Mouse (Mus musculus): ENCODE results near the gene Gm20503. TPM values are rescaled to one million over a fixed set of nuclear protein-coding genes. Genes with fewer than 3 reads are reported as not detected.
A peak's percentile ranks its signal among the peaks of the same experiment; 100 is the strongest.

Gene Gm20503
- total RNA-seq (2014; fragmentation: Nextera tagmentation) (not detected in 2 replicates), total RNA-seq (2017) (not detected in 2 replicates)

DNA sequence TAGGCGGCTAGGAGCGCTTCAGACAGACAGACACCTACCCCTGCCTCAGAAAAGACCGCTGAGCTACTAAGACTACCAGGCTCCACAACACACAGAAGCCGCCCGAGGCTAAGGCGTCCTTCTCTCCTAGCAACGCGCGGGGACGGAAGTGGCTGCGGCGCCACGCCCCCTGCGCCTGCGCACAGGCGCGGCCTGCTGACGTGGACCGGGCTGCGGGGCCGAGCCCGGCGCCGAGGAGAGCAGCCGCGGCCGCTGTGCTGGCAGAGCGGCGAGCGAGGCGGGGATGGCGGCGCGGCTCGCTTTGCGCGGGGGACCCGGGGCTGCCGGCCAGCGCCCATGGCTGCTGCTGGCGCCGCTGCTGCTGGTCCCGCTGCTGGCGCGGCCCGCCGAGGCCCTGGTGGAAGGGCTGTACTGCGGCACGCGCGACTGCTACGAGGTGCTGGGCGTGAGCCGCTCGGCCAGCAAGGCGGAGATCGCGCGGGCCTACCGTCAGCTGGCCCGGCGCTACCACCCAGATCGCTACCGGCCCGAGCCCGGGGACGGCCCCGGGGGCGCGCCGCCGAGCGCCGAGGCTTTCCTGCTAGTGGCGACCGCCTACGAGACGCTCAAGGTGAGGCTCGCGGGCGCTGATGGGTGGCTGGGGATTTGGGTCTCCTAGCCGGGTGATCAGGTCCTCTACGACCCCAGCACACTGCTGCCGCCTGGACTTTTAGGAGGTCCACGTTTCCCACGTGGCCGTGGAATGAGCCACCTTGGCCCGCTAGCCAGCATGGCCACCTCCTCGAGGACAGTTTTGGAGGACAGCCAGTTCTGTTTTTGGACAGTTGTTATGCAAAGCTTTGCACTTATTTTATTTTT lies at the start of gene Gm20503:
TSS of gene Gm20503 (plus strand) at position 263 of the 858 bp plus-strand sequence.
- peak; percentile 88 for ATAC-seq (replicated peaks; ENCODE audit: low FRiP score, low TSS enrichment, poor library complexity, severe bottlenecking)

DNA sequence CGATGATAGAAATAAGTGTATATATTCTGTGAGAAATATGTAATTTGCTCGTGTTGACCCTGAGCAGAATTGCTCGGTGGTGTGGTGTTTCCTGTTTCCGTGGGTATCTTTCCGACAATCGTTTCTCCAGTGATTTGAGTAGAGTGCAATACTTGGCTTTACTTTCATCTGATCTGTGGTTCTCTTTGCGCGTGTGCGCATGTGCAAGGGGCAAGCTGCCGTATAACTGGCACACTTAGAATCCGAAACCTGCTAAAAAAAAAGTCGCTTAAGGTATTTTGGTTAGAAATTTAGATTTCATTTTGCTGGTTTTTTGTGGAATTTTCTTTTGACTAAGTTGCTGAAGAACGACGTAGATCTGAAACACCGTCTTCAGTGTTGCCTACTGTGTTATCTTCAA lies 41.3 kb upstream of the Gm20503 start:
- ATAC-seq (replicated peaks; ENCODE audit: low FRiP score, low TSS enrichment, poor library complexity, severe bottlenecking), result no peak

DNA sequence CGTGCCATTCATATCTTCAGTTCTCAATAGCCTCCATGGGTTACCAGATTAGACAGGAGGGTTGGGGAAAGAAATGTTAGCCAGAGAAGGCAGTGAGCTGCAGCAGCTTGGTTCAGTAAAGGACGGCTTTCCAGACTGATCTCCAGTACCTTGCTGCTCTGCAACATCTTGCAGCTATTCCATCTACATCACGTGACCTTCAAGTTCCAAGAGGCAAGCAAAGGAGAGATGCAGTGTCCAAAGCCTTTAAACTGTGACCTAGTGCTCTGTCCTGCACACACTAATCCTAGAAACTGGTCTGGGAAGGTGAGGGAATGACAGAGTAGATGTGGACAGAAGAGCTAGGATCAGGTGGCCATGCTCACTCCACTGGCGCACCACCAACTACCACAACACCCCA lies 39.7 kb upstream of the Gm20503 start:
- ATAC-seq (replicated peaks; ENCODE audit: low FRiP score, low TSS enrichment, poor library complexity, severe bottlenecking), result no peak

DNA sequence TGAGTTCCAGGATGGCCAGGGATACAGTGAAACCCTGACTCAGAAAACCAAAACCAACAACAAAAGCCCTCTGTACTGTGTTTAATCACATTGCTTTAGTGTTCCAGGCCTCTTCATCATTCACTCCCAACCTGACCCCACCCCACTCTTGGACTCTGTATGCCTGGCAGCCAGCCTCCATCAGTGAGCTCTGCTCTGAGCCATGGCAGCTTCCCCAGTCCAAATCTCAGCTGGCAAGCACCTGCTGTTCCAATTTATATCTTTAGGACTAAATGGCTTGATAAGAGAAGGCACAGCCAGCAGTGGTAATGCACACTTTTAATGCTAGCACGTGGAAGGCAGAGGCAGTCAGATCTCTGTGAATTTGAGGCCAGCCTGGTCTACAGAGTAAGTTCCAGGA lies 37.9 kb upstream of the Gm20503 start:
- no peak for ATAC-seq (replicated peaks; ENCODE audit: low FRiP score, low TSS enrichment, poor library complexity, severe bottlenecking)

DNA sequence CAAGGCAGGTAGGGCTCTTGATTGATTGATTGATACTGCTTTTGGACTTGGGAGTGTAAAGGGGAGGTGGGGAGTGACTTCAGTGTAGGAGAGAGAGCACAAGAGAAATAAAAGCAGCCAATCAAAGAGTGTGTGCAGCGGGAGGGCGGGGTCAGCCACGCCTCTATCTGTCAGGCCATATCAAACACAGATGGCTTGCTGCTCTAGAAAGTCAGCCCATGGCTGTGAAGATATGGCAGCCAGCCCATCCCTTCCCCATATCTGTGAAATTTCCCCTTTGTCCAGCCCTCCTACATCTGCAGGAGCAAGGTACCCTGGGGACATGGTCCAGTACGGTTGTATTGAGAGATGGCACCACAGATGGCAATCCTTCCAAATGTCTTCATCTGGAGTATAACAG lies 32.3 kb upstream of the Gm20503 start:
- peak; percentile 95 for ATAC-seq (replicated peaks; ENCODE audit: low FRiP score, low TSS enrichment, poor library complexity, severe bottlenecking)

DNA sequence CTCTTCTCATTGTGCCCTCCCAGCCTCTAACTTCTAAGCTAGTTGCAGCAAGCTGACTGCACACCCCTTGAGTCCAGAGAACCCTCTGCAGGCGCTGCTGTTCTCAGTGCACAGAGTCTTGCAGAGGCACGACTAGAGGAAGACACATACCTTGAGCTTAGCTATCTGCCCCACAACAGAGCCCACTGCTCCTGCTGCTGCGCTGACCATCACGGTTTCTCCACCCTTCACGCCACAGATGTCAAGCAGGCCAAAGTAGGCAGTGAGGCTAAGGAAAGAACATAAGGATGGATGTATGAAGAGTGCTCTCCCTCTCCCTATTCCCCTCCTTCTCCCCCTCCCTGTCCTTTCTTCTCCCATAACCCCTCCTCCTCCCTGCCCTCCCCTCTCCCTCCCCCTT lies 27.3 kb upstream of the Gm20503 start:
- no peak for ATAC-seq (replicated peaks; ENCODE audit: low FRiP score, low TSS enrichment, poor library complexity, severe bottlenecking)

DNA sequence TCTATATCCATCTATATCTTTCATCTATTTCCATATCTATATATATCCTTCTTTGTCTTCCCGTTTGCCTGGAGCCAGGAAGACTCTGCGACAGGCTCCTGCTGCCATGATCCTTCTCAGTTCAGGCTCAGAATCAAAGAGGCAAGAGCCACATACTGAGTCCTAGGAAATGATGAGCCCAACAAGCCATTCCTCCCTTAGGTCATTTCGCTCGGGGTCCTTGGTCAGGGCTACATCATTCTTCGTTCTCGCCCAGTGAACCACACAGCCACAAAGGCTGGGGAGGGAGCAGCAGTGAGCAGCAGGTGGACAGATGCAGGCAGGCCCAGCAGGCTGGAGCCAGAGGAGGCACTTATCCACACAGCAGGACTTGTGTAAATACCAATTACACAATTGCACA lies 21.6 kb upstream of the Gm20503 start:
- ATAC-seq (replicated peaks; ENCODE audit: low FRiP score, low TSS enrichment, poor library complexity, severe bottlenecking), result no peak

DNA sequence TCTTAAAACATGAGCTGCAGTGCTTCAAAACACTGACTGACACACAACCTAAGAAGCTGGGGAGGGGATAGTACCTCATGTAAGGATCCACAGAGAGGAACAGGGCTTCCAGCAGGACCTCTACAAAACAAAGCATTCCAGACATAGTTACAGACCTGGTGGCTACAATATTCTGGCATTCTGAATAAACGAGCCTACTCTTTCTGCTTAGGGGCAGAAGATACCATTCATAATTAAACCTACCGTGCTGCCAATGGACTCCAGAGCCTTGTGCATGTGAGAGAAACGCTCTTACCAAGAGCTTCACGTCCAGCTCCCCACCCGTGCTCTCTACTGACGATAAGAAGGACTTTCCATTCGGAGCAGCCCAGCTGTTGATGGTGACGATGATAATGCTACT lies 20.2 kb upstream of the Gm20503 start:
- ATAC-seq (replicated peaks; ENCODE audit: low FRiP score, low TSS enrichment, poor library complexity, severe bottlenecking), result no peak

DNA sequence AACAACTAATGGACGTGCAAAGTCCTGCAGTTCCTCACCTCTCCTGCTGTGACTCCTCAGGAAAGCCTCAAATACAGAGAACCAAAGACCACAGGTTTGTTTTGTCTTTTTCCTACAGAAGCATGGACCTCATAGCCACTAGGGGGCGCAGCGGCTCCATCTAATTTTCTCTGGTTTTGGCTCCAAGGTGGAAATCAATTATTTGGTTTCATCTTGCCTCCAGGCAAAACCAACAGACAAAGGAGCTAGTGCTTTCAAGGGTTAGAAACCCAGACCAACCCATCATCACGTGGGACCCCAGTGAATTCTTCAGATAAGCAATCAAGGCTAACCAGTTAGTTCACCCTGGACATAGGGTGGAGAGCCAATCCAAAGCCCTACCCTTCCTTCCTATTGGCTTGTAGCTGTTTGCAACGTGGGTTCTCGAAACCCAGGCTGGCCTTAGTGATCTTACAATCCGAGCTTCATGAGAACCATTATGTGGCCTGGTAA lies 17.8 kb upstream of the Gm20503 start:
- peak; percentile 45 for ATAC-seq (replicated peaks; ENCODE audit: low FRiP score, low TSS enrichment, poor library complexity, severe bottlenecking)

DNA sequence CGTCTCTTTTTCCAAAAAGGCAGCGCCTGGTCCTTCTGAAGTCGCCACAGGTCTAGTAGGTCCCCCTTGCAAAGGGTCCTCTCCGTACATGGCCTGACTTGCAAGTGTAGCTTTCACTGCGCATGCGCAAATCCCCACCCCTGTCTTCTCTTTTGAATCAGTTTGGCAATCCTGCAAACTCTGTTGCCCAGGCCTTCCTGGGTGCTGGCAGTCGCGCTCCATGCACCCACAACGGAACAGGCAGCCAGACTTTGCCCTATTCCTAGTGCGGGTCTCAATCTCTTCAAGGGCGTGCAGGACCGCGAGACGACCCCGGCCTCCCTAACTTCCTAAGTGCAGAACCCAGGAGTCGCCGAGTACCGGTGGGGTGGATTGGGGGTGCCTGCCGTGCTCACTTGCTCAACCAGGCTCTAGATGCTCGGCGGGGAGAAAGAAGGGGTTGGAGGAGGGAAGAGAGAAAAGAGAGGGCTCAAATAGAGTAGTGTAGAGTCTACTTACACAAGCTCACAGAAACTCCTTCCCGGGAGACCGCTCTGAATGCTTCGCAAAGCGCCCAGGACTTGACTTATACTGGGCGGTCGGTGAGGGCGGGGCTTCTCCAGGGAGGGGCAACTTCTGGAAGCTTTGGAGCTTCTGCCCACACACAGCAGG lies 16.3 kb upstream of the Gm20503 start, which contains the start of gene Ptgr1:
TSS of gene Ptgr1 (minus strand) at position 580 of the 651 bp plus-strand sequence.
- peak; percentile 23 for ATAC-seq (replicated peaks; ENCODE audit: low FRiP score, low TSS enrichment, poor library complexity, severe bottlenecking)

DNA sequence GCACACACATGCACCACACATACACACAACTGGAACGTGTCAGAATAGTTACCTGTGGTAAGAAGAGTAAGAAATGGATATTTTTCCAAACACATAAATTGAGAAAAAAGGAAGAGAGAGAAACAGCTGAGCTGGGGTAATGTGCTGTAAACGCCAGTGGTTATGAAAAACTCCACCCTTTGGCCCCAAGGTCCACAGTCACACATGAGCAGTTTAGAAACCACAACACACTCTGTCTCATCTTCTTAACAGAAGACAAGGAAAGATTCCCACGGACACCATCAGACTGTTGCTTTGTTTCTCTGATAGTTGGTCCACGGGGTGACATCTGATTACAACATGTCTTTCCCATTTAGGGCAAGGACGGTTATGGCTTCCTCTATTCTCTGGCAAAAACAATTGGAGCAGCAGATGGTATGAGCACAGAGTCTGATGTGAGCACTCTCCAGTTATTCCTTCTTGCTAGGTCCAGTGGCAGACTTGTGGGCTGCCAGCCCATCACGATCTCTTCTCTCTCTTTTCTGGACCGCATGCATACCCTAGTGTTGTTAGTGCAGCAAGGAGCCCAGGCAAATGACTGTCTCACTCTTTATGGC lies 13.6 kb upstream of the Gm20503 start:
- no peak for ATAC-seq (replicated peaks; ENCODE audit: low FRiP score, low TSS enrichment, poor library complexity, severe bottlenecking)

DNA sequence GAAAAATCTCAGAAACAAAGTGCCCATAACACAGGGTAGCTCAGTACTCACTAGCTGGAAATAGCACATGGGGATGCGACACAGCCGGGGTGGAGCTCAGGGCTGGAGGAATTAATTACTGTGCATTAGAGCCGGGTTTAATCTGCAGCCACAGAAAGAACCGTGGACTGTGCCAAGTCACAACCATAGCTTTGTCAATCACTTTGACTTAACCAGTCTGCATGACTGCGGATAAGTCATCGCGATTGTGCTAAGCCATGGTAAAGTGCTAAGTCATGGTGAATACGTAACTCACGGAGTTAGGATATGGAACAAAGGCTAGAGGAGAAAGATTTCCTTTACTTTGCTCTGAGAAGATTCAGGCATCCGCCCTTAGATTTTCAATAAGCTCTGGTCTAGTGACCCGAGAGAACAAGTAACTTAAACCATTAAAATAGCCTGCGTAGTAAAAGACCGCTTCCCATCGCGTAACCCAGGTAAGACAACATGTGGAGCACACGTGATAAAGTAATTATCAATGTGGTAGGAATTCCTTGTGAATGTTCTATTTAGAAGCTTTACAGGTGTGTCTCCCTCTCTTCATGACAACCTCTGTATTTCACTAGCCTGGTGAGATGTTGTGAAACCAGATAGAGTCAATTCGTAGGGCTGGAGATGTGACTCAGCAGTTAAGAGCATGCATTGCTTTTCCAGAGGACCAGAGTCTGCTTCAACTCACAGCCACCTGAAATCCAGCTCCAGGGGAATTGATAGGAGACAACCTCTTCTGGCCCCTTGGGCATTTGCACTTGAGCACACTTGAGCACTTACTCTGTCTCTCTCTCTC lies 12.2 kb upstream of the Gm20503 start:
- ATAC-seq (replicated peaks; ENCODE audit: low FRiP score, low TSS enrichment, poor library complexity, severe bottlenecking), result peak; percentile 71

DNA sequence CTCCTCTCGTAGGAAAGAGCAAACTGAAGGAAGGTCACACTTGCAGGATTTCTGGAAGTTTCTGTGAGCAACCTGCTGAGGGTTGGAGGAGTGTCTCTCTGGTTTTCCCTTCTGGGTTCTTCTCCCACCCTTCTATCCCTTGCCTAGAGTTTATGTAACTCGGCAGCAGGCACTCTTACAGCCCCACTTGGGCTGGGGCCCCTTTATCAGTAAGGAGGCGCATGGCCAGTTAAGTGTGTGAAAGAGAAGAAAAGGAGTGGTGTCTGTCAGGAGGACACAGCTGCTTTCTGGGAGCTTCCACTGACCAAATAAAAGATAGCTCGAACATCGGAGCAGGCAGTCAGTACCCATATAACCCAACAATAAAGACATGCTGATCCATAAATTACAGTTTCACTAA lies 10.8 kb upstream of the Gm20503 start:
- no peak for ATAC-seq (replicated peaks; ENCODE audit: low FRiP score, low TSS enrichment, poor library complexity, severe bottlenecking)

DNA sequence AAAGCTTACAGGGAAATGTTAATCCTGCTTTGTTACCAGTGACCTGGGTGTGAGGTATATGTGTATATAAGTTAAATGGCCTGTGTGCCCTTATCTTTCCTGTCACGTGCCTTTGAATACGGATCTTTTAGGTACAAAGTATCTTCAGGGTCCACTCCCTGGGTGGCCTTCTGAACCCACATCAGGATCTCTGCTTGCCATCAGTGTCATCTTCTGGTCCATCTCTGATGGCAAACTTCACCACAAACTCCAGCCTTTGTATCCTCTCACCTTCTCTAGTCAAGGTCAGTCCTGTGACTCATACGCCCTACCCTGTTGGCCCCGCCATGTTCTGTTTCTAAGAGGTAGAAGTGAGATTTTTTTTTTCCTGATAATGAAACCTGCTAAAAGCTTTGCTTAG lies 8.2 kb upstream of the Gm20503 start, which contains the start of gene Dnajc25:
TSS of gene Dnajc25 (plus strand) at position 301 of the 400 bp plus-strand sequence.
- ATAC-seq (replicated peaks; ENCODE audit: low FRiP score, low TSS enrichment, poor library complexity, severe bottlenecking), result no peak

DNA sequence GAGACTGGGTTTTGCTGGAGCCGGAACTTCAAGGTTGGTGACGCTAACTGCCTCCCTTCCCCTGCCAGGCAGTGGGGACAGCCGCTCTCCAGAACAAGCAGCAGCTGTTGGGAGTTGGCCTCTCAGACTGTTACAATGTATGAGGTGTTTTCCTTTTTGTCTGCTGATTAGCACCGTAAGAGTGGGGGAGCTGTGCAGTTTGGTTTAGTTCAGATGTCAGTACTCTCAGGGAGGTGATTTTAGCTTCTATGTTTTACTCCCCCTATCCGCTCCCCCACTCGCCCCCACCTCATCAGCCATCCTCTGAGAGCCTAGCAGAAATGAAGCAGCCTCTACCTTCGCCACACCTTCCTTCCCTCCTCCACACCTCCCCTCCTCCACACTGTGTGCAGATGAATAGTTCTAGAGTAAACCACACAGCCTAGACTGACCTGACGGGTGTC lies 7.7 kb upstream of the Gm20503 start:
- ATAC-seq (replicated peaks; ENCODE audit: low FRiP score, low TSS enrichment, poor library complexity, severe bottlenecking), result no peak

DNA sequence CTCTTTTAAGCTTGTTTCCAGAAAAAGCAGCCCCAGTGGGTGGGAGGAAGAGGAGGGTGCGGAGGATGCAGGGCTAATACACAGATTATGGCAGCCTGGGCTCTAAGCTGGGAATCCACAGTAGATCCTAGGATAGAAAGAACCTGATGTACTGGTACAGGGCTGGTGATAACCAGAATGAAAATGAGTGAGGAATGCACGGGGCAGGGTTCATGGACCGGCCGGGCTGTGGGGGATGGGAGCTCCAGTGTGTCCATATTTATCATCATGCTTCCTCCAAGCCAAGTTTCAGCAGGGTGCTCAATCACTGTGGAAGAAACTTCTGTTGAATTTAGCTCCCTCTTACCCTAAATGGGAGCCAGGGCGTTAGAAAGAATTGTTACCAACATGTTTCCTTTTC lies 5.9 kb upstream of the Gm20503 start:
- ATAC-seq (replicated peaks; ENCODE audit: low FRiP score, low TSS enrichment, poor library complexity, severe bottlenecking), result no peak

DNA sequence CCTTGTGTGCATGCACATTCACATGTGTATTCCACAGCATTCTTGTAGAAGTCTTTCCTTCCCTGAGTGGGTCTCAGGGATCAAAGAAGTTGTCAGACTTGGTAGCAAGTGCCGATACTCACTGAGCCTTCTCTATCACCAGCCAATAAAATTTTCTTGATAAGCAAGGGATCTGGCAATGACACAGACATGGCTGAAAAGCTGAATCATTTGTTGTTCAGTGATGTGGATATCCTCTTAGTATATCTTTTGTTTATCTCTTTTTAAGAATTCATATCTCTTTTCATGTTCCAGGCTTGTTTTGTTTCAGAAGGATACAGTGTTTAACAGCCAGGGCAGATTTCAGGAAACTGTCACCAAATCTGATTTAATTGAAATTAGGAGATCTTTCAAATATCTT lies 4.3 kb upstream of the Gm20503 start:
- no peak for ATAC-seq (replicated peaks; ENCODE audit: low FRiP score, low TSS enrichment, poor library complexity, severe bottlenecking)

DNA sequence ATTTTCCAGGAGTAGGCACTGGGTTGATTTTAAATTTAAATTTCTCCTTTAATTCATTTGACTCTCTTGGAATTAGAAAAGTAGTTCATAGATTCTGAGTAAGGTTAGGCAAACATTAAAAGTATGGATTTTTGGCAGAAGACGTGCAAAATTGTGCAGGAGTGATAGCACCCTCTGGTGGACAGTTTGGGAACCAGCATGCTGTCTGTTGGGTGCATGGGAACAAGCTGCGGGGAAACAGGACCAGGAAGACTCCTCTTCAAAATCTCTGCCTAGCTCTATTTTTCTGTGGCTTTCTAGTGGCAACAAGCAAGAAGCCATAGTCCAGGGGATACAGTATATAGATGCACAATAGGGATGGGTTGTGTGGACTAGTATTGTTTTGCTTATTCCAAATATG lies 3.3 kb upstream of the Gm20503 start:
- no peak for ATAC-seq (replicated peaks; ENCODE audit: low FRiP score, low TSS enrichment, poor library complexity, severe bottlenecking)

DNA sequence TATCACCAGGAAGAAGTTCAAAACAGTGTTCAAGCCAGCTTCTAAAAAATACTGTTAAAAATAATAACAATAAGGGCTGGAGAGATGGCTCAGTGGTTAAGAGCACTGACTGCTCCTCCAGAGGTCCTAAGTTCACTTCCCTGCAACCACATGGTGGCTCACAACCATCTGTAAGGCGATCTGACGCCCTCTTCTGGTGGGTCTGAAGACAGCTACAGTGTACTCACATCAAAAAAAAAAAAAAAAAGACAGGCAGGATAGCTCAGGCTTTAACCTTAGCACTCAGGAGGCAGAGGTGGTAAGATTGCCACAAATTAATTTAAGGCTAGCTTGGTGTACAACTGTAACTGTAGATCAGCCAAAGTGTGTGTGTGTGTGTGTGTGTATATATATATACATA lies 2.4 kb upstream of the Gm20503 start:
- 0 out of 2 replicates have a peak, but pooled peaks have one; percentile 43 for ATAC-seq (replicated peaks; ENCODE audit: low FRiP score, low TSS enrichment, poor library complexity, severe bottlenecking)
